Mouse (Mus musculus) CH12.LX (cell line): ENCODE results near the gene Map3k6. TPM values are rescaled to one million over a fixed set of nuclear protein-coding genes. Genes with fewer than 3 reads are reported as not detected.

Experiments used
- DNase-seq: peaks from one replicate; pipeline ENCODE4 v3.0.0-alpha.2; 2013; ENCODE audit errors: extremely low read depth
- H3K27ac ChIP-seq: 2 replicates; pipeline ENCODE4 v1.5.1; 2012; ENCODE audit warnings: low read depth, mild to moderate bottlenecking, control low read depth, moderate library complexity; ENCODE audit not compliant: insufficient read depth
- H3K27me3 ChIP-seq: replicated peaks from 2 replicates; pipeline ENCODE3; 2012; ENCODE audit warnings: inconsistent platforms
- H3K36me3 ChIP-seq, 2 experiments: replicated peaks in 1 of 2; 2 replicates each; pipeline versions ENCODE3 to v1.6.1; 2012; ENCODE audit warnings: inconsistent platforms in 1 of 2, low read length in 1 of 2, mild to moderate bottlenecking in 1 of 2, mixed read lengths in 1 of 2, moderate library complexity in 1 of 2; ENCODE audit not compliant: control insufficient read depth in 1 of 2, insufficient read depth in 1 of 2
- H3K4me1 ChIP-seq, 2 experiments: 2 replicates each; pipeline ENCODE4 v1.6.1; 2012; ENCODE audit warnings: inconsistent platforms in 1 of 2, moderate library complexity in 1 of 2; ENCODE audit not compliant: insufficient read depth in 2 of 2, control insufficient read depth in 1 of 2
- H3K4me2 ChIP-seq: 2 replicates; pipeline ENCODE4 v1.6.1; 2012; ENCODE audit warnings: low read depth, mild to moderate bottlenecking, control low read depth; ENCODE audit not compliant: poor library complexity, insufficient read depth, severe bottlenecking
- H3K4me3 ChIP-seq, 3 experiments: fragments of 150-350 bp in 1 of 3; sonication (generic) in 1 of 3; replicated peaks in 1 of 3; 2 replicates each; pipeline versions ENCODE3 to v1.5.1; 2011 to 2012; ENCODE audit warnings: low read depth in 2 of 3, low read length in 2 of 3, mild to moderate bottlenecking in 2 of 3, moderate library complexity in 2 of 3, control low read depth in 1 of 3, improper control_type of control experiment in 1 of 3, inconsistent platforms in 1 of 3, mixed read lengths in 1 of 3; ENCODE audit not compliant: poor library complexity in 1 of 3
- H3K79me2 ChIP-seq: replicated peaks from 2 replicates; pipeline ENCODE4 v1.6.1; 2012; ENCODE audit warnings: mild to moderate bottlenecking, moderate library complexity; ENCODE audit not compliant: control insufficient read depth, poor library complexity, insufficient read depth, severe bottlenecking; ENCODE audit errors: extremely low read depth
- H3K9ac ChIP-seq: 2 replicates; pipeline ENCODE4 v1.6.1; 2012; ENCODE audit warnings: low read depth, mild to moderate bottlenecking, control low read depth, moderate library complexity; ENCODE audit not compliant: insufficient read depth
- H3K9me3 ChIP-seq: replicated peaks from 2 replicates; pipeline ENCODE3; 2012; ENCODE audit warnings: low read length, inconsistent platforms, mixed read lengths
- CTCF ChIP-seq, 2 experiments: IDR thresholded peaks in 1 of 2; conservative IDR thresholded peaks in 1 of 2; 2 replicates each; pipeline ENCODE4 v1.5.1; 2011 to 2012; ENCODE audit warnings: low read depth in 2 of 2, low read length in 2 of 2, improper control_type of control experiment in 1 of 2, inconsistent platforms in 1 of 2, mild to moderate bottlenecking in 1 of 2, moderate library complexity in 1 of 2
- E2F4 ChIP-seq: IDR thresholded peaks from 2 replicates; pipeline ENCODE4 v1.6.1; 2011; ENCODE audit warnings: low read depth, low read length, improper control_type of control experiment; ENCODE audit not compliant: insufficient replicate concordance
- ELF1 ChIP-seq: IDR thresholded peaks from 2 replicates; pipeline ENCODE4 v1.6.1; 2014; ENCODE audit warnings: low read depth, mild to moderate bottlenecking, inconsistent platforms, low read length, improper control_type of control experiment
- GABPA ChIP-seq: IDR thresholded peaks from 2 replicates; pipeline ENCODE4 v1.6.1; 2012; ENCODE audit warnings: low read depth, low read length, improper control_type of control experiment, inconsistent platforms; ENCODE audit not compliant: insufficient replicate concordance
- HCFC1 ChIP-seq: IDR thresholded peaks from 2 replicates; pipeline ENCODE4 v1.6.1; 2012; ENCODE audit warnings: low read depth, mild to moderate bottlenecking, inconsistent platforms, low read length, improper control_type of control experiment
- IRF4 ChIP-seq: IDR thresholded peaks from 2 replicates; pipeline ENCODE4 v1.6.1; 2014; ENCODE audit warnings: low read depth, mild to moderate bottlenecking, inconsistent platforms, low read length, improper control_type of control experiment
- KAT2A ChIP-seq: IDR thresholded peaks from 2 replicates; pipeline ENCODE4 v1.6.1; 2012; ENCODE audit warnings: low read length, improper control_type of control experiment, inconsistent platforms; ENCODE audit not compliant: insufficient replicate concordance
- MAX ChIP-seq: IDR thresholded peaks from 2 replicates; pipeline ENCODE4 v1.6.1; 2011; ENCODE audit warnings: low read length, improper control_type of control experiment
- MAZ ChIP-seq: IDR thresholded peaks from 2 replicates; pipeline ENCODE4 v1.6.1; 2012; ENCODE audit warnings: low read depth, mild to moderate bottlenecking, inconsistent platforms, low read length, improper control_type of control experiment, moderate library complexity
- NRF1 ChIP-seq: IDR thresholded peaks from 2 replicates; pipeline ENCODE4 v1.6.1; 2014; ENCODE audit warnings: low read depth, mild to moderate bottlenecking, inconsistent platforms, low read length, improper control_type of control experiment, moderate library complexity
- POLR2AphosphoS2 ChIP-seq: IDR thresholded peaks from 2 replicates; pipeline ENCODE4 v1.6.1; 2011; ENCODE audit warnings: low read depth, low read length, improper control_type of control experiment
- RAD21 ChIP-seq: IDR thresholded peaks from 2 replicates; pipeline ENCODE4 v1.6.1; 2011; ENCODE audit warnings: low read depth, mild to moderate bottlenecking, low read length, improper control_type of control experiment, moderate library complexity
- RCOR1 ChIP-seq: conservative IDR thresholded peaks from 2 replicates; pipeline ENCODE4 v1.6.1; 2012; ENCODE audit warnings: low read depth, mild to moderate bottlenecking, inconsistent platforms, low read length, improper control_type of control experiment
- SIN3A ChIP-seq: IDR thresholded peaks from 2 replicates; pipeline ENCODE4 v1.6.1; 2012; ENCODE audit warnings: low read length, improper control_type of control experiment, inconsistent platforms
- TBP ChIP-seq: conservative IDR thresholded peaks from 2 replicates; pipeline ENCODE4 v1.6.1; 2011; ENCODE audit warnings: low read depth, low read length, improper control_type of control experiment
- TCF12 ChIP-seq: IDR thresholded peaks from 2 replicates; pipeline ENCODE4 v1.6.1; 2014; ENCODE audit warnings: low read depth, mild to moderate bottlenecking, inconsistent platforms, low read length, improper control_type of control experiment
- USF1 ChIP-seq: IDR thresholded peaks from 2 replicates; pipeline ENCODE4 v1.6.1; 2014; ENCODE audit warnings: low read depth, mild to moderate bottlenecking, inconsistent platforms, low read length, improper control_type of control experiment
- ZMIZ1 ChIP-seq: IDR thresholded peaks from 2 replicates; pipeline ENCODE4 v1.6.1; 2012; ENCODE audit warnings: low read depth, mild to moderate bottlenecking, inconsistent platforms, low read length, improper control_type of control experiment
- ZNF384 ChIP-seq: IDR thresholded peaks from 2 replicates; pipeline ENCODE4 v1.6.1; 2012; ENCODE audit warnings: low read depth, low read length, improper control_type of control experiment, inconsistent platforms
- dilution Hi-C: fragments of 300-500 bp; cut with MboI; formaldehyde crosslinking; loops from 2 replicates; pipeline ENCODE4 v1.14.3; 2020; ENCODE audit warnings: low sequenced_read_pairs; ENCODE audit not compliant: extremely low pct_unique_long_range_greater_than_20kb, extremely low pct_ligation_motif_present
- in situ Hi-C: fragments of 300-500 bp; cut with MboI; formaldehyde crosslinking; loops from 3 replicates; pipeline ENCODE4 v1.14.3; 2019; ENCODE audit warnings: low sequenced_read_pairs, low pct_ligation_motif_present, low pct_unique_long_range_greater_than_20kb, mixed read lengths
- polyA plus RNA-seq: library from polyadenylated mRNA; unstranded; fragments of >175 nt; gene quantifications from 2 replicates; pipeline ENCODE4 v1.2.1, GENCODE M21; 2012; ENCODE audit warnings: low read depth; ENCODE audit not compliant: insufficient read length
- total RNA-seq, 2 experiments: library from RNA; depleted of rRNA; stranded (reverse); fragments of 300-350 nt in 1 of 2; fragments of >200 nt in 1 of 2; gene quantifications; 2 replicates each; pipeline ENCODE4 v1.2.3; 2012 to 2014

Gene Map3k6
- total and polyA plus RNA-seq, 3 experiments, result 0.21 TPM; not detected in 2

DNA sequence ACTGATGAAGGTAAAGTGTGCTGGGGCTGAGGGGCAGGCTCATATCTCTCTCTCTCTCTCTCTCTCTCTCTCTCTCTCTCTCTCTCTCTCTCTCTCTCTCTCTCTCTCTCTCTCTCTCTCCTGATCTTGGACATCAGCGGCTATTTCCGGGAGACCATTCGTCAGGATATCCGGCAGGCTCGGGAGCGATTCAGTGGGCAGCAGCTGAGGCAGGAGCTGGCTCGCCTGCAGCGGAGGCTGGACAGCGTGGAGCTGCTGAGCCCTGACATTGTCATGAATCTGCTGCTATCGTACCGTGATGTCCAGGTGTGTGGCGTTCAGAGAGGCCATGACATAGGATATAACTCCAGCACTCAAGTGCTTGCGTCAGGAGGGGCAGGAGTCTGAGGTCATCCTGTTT is 2.9 kb downstream of the Map3k6 start:
- Histone ChIP-seq H3K4me1 (peaks cover 0 to 9% of the 10 kb centered on the region in 2 experiments; a peak in 2 of 4 replicates), H3K27me3 (peaks cover 77% of the 10 kb centered on the region), H3K27ac (no peak overlapping the region), H3K36me3 (no peaks in the 10 kb centered on the region), H3K79me2 (no peaks in the 10 kb centered on the region), H3K4me2 (no peak overlapping the region), H3K4me3 (no peak overlapping the region), H3K9me3 (peaks cover 2% of the 10 kb centered on the region), H3K9ac (no peak overlapping the region)
- no peak for DNase-seq
- TF ChIP-seq ZNF384, result no peak
- no peak for TF ChIP-seq RAD21
- no peak for TF ChIP-seq TCF12
- TF ChIP-seq RCOR1, result no peak
- no peak for TF ChIP-seq SIN3A
- dilution Hi-C loops, result no loop called here
- in situ Hi-C loops, result no loop called here

DNA sequence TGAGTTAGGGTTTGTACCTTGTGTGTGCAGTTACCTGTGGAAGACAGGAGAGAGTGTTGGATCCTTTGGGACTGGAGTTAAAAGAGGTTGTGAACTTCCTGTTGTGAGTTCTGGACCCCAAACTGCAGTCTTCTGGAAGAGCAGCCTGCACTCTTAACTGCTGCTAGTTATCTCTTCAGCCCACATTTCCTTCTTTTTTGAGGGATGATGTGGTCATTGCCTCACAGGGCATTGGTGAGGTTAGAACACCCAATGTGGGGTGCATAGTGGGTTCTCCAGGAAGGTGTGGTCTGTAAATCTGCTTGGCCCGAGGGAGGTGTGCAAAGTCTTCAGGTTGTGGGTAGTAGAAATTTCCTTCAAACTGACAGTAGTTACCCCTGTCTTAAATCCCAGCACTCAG is 3.7 kb downstream of the Map3k6 start:
- H3K9ac ChIP-seq, result no peak overlapping the region

DNA sequence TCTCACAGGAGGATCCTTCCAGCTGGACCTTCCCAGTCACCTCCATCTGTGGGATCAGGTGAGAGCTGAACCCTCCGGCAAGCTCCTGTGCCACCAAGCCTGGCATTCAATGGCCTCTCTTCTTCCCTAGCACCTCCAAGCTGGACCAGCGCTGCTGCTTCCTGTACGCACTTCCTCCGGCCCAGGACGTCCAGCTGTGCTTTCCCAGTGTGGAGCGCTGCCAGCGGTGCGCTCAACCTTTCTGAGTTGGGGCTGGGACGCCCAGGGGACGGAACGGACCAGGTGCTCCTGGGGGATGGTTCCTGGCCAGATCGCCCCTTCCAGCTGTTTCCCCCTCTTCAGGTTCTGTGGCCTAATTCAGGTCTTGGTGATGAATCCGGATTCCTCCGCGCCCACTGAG is 6.5 kb downstream of the Map3k6 start:
- Histone ChIP-seq H3K79me2 (no peaks in the 10 kb centered on the region), H3K9me3 (no peaks in the 10 kb centered on the region), H3K4me3 (no peak overlapping the region), H3K36me3 (no peaks in the 10 kb centered on the region), H3K4me2 (no peak overlapping the region), H3K27ac (no peak overlapping the region)
- in situ Hi-C loops, result no loop called here
- dilution Hi-C loops, result no loop called here
- TF ChIP-seq MAZ, result no peak
- TF ChIP-seq E2F4, result no peak
- TF ChIP-seq MAX, result no peak
- no peak for TF ChIP-seq USF1
- TF ChIP-seq TCF12, result no peak
- TF ChIP-seq NRF1, result no peak
- TF ChIP-seq ELF1, result no peak
- TF ChIP-seq KAT2A, result no peak
- TF ChIP-seq ZMIZ1, result no peak
- TF ChIP-seq, all 38 proteins: peak for 0
- H3K4me1 ChIP-seq, result peaks cover 0 to 4% of the 10 kb centered on the region in 2 experiments; a peak in 1 of 4 replicates
- no peak for DNase-seq
- H3K9ac ChIP-seq, result no peak overlapping the region
- H3K27me3 ChIP-seq, result peaks cover 59% of the 10 kb centered on the region

More for the DNA sequence above, 3.7 kb downstream of the Map3k6 start:
- H3K27ac ChIP-seq, result no peak overlapping the region
- DNase-seq, result no peak
- peaks cover 0 to 9% of the 10 kb centered on the region in 2 experiments; a peak in 2 of 4 replicates for H3K4me1 ChIP-seq
- dilution Hi-C loops, result no loop called here
- no peaks in the 10 kb centered on the region for H3K36me3 ChIP-seq
- TF ChIP-seq GABPA (no peak), KAT2A (no peak), CTCF (conservative IDR thresholded peaks at IDR 0.05 in 1 of 2, IDR thresholded peaks at IDR 0.05 in 1 of 2; ENCODE audit: low read depth in 2 of 2, low read length in 2 of 2) (no peak), TBP (no peak), HCFC1 (no peak), MAX (no peak), ELF1 (no peak), IRF4 (no peak), ZMIZ1 (no peak), POLR2AphosphoS2 (no peak)
- TF ChIP-seq, all 38 proteins: peak for 0
- no peak overlapping the region for H3K4me2 ChIP-seq
- peaks cover 75% of the 10 kb centered on the region for H3K27me3 ChIP-seq
- peaks cover 2% of the 10 kb centered on the region for H3K9me3 ChIP-seq
- no peak overlapping the region for H3K4me3 ChIP-seq
- in situ Hi-C loops, result no loop called here
- H3K79me2 ChIP-seq, result no peaks in the 10 kb centered on the region
